ENCODE assay signal across 31 mouse cellular contexts in genomic region chr10:66796296-66796695, GRCm38 (mm10).
"Had no signal": no experiment of that assay in that cellular context is flagged by ENCODE, and none has a peak within 500 bp of the region (broad histone marks: within the 10 kb centered on the region; RNA-seq: fewer than 3 reads in every experiment).

No protein-coding gene starts in this region.

- H3K9me3 ChIP-seq: limb, embryonic 10.5 days; limb, embryonic 12.5 days; limb, embryonic 15.5 days; liver, embryonic 12.5 days; liver, embryonic 13.5 days; liver, embryonic 15.5 days; lung, embryonic 15.5 days; midbrain, embryonic 10.5 days; midbrain, embryonic 12.5 days; midbrain, embryonic 15.5 days; neural tube, embryonic 12.5 days had no signal

- H3K36me3 ChIP-seq: limb, embryonic 10.5 days; limb, embryonic 12.5 days; limb, embryonic 13.5 days; limb, embryonic 15.5 days; liver, embryonic 12.5 days; liver, embryonic 13.5 days; liver, embryonic 15.5 days; lung, embryonic 15.5 days; midbrain, embryonic 10.5 days; midbrain, embryonic 12.5 days; midbrain, embryonic 15.5 days; neural tube, embryonic 12.5 days had no signal

- H3K4me2 ChIP-seq: limb, embryonic 12.5 days; limb, embryonic 13.5 days; limb, embryonic 15.5 days; liver, embryonic 11.5 days; liver, embryonic 12.5 days; liver, embryonic 13.5 days; liver, embryonic 15.5 days; lung, embryonic 14.5 days; lung, embryonic 15.5 days; midbrain, embryonic 12.5 days; midbrain, embryonic 15.5 days; neural tube, embryonic 12.5 days had no signal

- H3K4me1 ChIP-seq: limb, embryonic 10.5 days; limb, embryonic 12.5 days; limb, embryonic 13.5 days; limb, embryonic 15.5 days; liver, embryonic 12.5 days; liver, embryonic 13.5 days; liver, embryonic 15.5 days; lung, embryonic 15.5 days; megakaryocyte, embryonic 14.5 days; midbrain, embryonic 10.5 days; midbrain, embryonic 15.5 days; neural tube, embryonic 12.5 days had no signal

- H3K4me3 ChIP-seq: left cerebral cortex, adult 2 months; limb, embryonic 10.5 days; limb, embryonic 12.5 days; limb, embryonic 13.5 days; limb, embryonic 15.5 days; liver, embryonic 12.5 days; liver, embryonic 13.5 days; liver, embryonic 15.5 days; lung, embryonic 15.5 days; megakaryocyte, embryonic 14.5 days; midbrain, embryonic 10.5 days; midbrain, embryonic 12.5 days; midbrain, embryonic 15.5 days; myocyte; neural tube, embryonic 12.5 days had no signal

- H3K27me3 ChIP-seq: limb, embryonic 12.5 days; limb, embryonic 13.5 days; limb, embryonic 15.5 days; liver, embryonic 12.5 days; liver, embryonic 13.5 days; liver, embryonic 15.5 days; lung, embryonic 15.5 days; megakaryocyte, embryonic 14.5 days; midbrain, embryonic 12.5 days; midbrain, embryonic 15.5 days; neural tube, embryonic 12.5 days had no signal

- DNase-seq: left cerebral cortex, postnatal 4 days; liver; liver, embryonic 13.5 days; liver, postnatal 0 days; lung, adult 18-20 months; lung, adult 2 months; lung, embryonic 14.5 days; lung, postnatal 10 days; lung, postnatal 14 days; lung, postnatal 36 days; lung, postnatal 4 days; midbrain, embryonic 14.5 days had no signal

- ATAC-seq: liver, embryonic 12.5 days; liver, postnatal 0 days; lung, postnatal 0 days; midbrain, embryonic 15.5 days; midbrain, embryonic 16.5 days had no signal

- H3K27ac ChIP-seq: left cerebral cortex, adult 2 months; limb, embryonic 10.5 days; limb, embryonic 12.5 days; limb, embryonic 13.5 days; limb, embryonic 15.5 days; liver, embryonic 12.5 days; liver, embryonic 13.5 days; liver, embryonic 14.5 days; liver, embryonic 15.5 days; lung, embryonic 15.5 days; macrophage; midbrain, embryonic 10.5 days; midbrain, embryonic 12.5 days; midbrain, embryonic 15.5 days; neural tube, embryonic 12.5 days had no signal

- H3K9ac ChIP-seq: limb, embryonic 12.5 days; limb, embryonic 13.5 days; limb, embryonic 15.5 days; liver, embryonic 12.5 days; liver, embryonic 13.5 days; liver, embryonic 14.5 days; liver, embryonic 15.5 days; liver, postnatal 0 days; lung, embryonic 14.5 days; lung, embryonic 15.5 days; midbrain, embryonic 12.5 days; midbrain, embryonic 15.5 days; neural tube, embryonic 12.5 days had no signal
